Mouse (Mus musculus) embryonic fibroblast, embryonic 13.5 days (primary cell): ENCODE results near the gene Nectin1.

ENCODE experiments used
- CTCF ChIP-seq: IDR thresholded peaks from 2 replicates; pipeline ENCODE4 v1.5.1; 2011; ENCODE audit warnings: mild to moderate bottlenecking, control low read depth, low read length, moderate library complexity, borderline replicate concordance; ENCODE audit not compliant: insufficient read depth
- POLR2A ChIP-seq: IDR thresholded peaks from 2 replicates; pipeline ENCODE4 v1.6.1; 2011; ENCODE audit warnings: low read depth, mild to moderate bottlenecking, control low read depth, low read length, moderate library complexity

DNA sequence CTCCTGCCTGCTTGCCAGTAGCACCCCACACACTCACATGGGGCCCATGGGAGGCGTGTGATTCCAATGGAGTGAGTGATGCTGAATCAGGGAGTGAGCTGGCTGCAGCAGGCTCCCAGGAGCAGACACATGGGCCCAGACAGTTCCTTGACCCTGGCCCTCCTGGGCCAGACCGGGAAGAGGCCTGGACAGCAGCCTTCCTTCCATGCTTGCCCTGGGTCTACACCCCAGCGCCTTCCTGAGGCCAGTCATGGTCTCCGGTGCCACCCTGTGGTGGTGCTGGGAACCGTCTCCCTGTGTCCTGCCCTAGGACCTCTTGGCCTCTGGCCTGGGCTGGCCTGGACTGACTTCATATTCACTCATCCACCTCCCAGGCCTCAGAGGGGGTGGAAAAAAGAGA is 58.1 kb downstream of the Nectin1 start:
- TF ChIP-seq CTCF (peak; percentile 93), POLR2A (no peak)
